Mouse (Mus musculus) bone marrow macrophage, adult 2 months (primary cell): ENCODE measurements around the gene Tpk1.

Experiments used
- CTCF ChIP-seq: IDR thresholded peaks from 2 replicates; pipeline ENCODE4 v1.5.1; 2012; ENCODE audit warnings: low read depth, mild to moderate bottlenecking, low read length, moderate library complexity
- POLR2A ChIP-seq: IDR thresholded peaks from 2 replicates; pipeline ENCODE4 v1.6.1; 2012; ENCODE audit warnings: mild to moderate bottlenecking, low read depth, low read length, borderline replicate concordance

- TF ChIP-seq CTCF (no peak), POLR2A (no peak)
These were observed 323.7 kb downstream of the Tpk1 start for GRCm38 (mm10) chr6:43342386-43342785.
